Mouse (Mus musculus) heart, adult 11 months (tissue): ENCODE measurements at regions not wholly inside any gene's neighbourhood (a gene's known extent, or its start where the extent isn't known, plus 50 kb on each side); places are given as distances from the start of the nearest gene placed in this dataset.
"Not testable (repeated sequence)": the region's sequence is repeated elsewhere in the genome, so short reads cannot be mapped to it uniquely, and the experiment has no call there.

ENCODE experiments used
- DNase-seq: peaks from one replicate; pipeline ENCODE4 v3.0.0; 2022

GRCm38 (mm10) chr16:65629186-65629585 lies 66.7 kb upstream of the Chmp2b start:
- DNase-seq = peak; percentile 87

- no peak for DNase-seq
These were observed 69.2 kb upstream of the Chmp2b start for GRCm38 (mm10) chr16:65631680-65632079.

DNA sequence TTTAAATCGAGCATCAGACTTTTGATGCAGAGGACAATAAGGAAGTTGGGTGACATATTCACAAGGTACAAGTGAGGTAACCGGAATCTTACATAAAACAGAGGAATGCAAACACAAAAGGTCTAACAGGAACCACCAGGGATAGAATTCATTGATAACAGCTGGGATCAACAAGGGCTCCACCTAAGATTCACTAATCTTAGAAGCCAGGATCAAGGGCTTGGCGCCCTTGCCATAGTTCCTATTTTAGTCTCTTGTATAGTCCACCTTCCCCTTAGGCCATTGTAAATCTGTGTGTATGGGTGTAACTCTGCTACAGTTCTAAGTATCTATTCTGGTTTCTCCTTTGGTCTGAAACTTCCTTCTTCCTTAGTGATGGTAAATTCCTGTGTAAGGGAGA lies 84.2 kb upstream of the Chmp2b start:
- not testable (repeated sequence) for DNase-seq

GRCm38 (mm10) chr16:65649061-65649460 lies 86.5 kb upstream of the Chmp2b start:
- DNase-seq = no peak

- DNase-seq = no peak
These were observed 93.0 kb upstream of the Chmp2b start for GRCm38 (mm10) chr16:65655490-65655889.

DNA sequence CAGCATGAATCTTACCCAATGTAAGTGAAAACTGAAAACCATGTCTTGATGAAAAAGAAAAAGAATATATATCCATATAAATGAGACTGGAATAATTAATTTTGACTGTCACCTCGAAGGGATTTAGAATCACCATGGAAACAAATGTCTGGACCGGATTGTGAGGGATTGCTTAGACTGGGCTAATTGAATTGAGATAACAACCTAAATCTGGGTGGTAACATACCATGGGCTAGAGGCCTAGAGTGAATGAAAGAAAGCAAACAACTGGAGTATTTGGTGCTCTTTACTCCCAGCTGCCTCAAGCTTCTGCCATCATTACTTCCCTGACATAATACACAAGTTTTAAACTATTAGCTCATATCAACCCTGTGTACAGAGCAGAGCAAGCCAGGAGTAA lies 95.3 kb upstream of the Chmp2b start:
- DNase-seq = no peak

- peak; percentile 61 for DNase-seq
These were observed 102.3 kb upstream of the Chmp2b start for GRCm38 (mm10) chr16:65664787-65665186.

- no peak for DNase-seq
These were observed 109.6 kb upstream of the Chmp2b start for GRCm38 (mm10) chr16:65672116-65672515.

- DNase-seq = no peak
These were observed 120.6 kb upstream of the Chmp2b start for GRCm38 (mm10) chr16:65683089-65683488.

DNA sequence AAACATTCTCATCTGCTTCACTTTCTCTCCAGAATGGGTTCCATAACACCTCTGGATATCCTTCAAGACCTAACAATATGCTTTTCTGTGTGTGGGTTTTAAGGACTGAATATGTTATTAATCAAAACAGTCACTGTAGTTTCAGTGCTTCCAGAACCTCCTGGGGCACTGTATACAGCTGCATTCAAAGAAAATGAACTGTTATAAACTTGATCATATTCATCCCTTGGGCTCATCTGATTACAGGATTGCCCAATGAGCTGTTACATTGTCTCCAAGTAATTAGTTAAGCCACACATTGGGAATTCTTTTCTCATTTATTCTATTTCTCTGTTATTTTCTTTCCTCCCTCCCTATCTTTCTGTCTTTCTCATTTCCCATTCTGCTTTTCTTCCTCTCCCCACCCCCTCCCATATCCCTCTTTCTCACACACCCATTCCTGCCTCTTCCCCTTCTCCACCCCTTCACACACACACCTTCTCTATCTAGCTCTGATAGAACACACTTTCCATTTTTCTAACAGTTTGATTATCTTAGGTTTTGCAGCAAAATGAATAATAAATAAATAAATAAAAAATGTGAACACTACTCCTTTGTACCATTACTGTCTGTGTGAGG lies 121.3 kb upstream of the Chmp2b start:
- no peak for DNase-seq

DNA sequence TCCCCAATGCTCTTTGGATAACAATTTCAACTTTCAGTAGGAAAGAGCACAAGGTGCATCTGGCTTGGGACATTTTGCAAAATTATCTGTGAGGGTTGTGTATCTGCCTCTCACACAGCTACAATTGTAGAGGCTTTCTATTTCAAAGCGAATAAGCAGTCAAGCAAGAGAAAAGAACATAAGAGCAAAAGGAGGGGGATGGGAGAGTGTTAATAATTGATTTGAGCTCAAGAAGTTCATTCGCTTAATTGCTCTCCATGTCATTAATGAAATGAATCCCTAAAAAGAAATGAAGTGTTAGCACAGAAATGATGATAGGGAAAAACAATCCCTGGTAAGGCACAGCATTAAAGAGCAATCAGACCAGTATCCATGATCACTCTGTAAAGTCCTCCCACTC lies 121.4 kb upstream of the Vgll3 start:
- DNase-seq = peak; percentile 30

- no peak for DNase-seq
These were observed 99.4 kb upstream of the Vgll3 start for GRCm38 (mm10) chr16:65715631-65716030.

DNA sequence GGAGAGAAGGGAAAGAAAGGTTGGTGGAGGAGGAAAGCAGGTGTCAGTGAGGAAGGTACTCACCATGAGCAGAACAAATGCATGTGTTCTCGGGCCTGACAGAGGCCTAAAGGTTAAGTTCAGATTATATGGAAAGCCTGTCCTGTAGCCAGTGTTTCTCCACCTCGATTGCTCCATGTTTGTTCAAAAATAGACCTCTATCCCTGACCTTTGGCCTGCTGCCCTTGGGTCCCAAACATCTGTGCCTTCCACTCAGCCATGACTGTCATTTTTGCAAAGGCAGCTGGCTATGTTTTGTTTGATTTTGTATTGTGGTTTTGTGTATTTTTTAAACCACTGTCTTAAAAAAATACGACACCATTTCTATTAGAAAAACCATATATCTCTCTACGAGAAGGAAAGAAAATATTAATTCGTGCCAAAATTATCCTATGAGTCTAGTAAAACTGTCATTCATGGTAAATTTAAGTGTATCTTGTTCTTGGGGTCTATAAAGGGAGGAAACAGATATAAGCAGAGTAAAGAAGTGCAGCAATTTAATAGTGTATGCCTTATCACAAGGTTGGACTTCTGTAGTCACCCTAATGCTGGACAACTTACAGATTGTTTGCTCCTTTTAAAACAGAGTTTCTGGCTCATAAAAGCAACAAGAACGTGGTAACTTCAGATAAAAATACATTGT lies 96.1 kb upstream of the Vgll3 start:
- no peak for DNase-seq

GRCm38 (mm10) chr16:65720953-65721352 lies 94.1 kb upstream of the Vgll3 start:
- DNase-seq = no peak

DNA sequence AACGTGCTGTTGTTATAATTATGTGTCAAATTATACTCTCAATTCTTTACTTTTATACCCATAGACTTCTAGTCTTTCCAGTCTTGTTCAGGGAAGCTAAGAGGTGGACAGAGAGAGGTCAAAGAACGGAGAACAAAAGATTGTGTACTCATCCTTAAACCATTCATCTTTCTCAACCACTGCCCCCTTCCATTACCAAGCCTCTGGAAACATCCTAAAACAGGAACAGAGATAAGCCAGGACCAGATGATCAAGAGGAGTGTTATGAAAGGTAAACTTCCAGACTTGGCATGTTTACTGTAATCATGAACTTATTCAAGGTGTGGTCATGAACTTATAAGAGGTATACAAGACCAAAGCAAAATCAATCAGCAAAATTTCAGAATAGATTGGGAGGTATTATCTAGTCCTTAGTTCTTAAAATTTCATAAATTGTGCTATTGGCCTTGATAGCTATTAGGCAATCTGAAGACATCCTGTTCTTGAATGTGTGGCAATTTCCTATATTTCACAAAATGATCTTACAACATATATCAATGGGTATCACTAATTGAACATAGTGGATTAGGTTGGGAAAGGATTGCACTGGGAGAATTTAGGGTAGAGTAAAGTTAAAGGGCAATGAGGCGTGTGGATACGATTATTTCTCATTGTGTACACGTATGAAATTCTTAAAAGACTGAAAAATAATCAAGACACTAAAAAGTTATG lies 89.3 kb upstream of the Vgll3 start:
- no peak for DNase-seq

- no peak for DNase-seq
These were observed 88.8 kb upstream of the Vgll3 start for GRCm38 (mm10) chr16:65726289-65726688.

- no peak for DNase-seq
These were observed 85.7 kb upstream of the Vgll3 start for GRCm38 (mm10) chr16:65729322-65729721.

DNA sequence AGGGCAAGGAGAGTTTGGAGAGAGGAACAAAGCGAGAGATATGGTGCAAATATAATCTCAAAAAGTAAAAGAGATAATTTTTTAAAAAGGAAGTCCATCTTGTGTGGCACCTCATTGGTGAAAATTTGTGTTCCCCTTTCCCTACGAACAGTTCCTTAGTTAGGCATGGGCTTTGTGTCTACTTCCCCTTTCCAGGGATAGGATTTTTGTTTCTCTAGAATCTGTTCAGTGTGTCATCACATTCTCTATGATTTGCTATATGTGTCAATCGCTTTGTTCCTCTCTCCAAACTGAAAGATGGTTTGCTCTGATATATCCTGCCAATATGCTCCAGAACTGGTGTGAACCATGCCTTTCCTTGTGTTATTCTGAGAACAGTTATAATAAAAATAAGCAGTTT lies 75.4 kb upstream of the Vgll3 start:
- DNase-seq = no peak

DNA sequence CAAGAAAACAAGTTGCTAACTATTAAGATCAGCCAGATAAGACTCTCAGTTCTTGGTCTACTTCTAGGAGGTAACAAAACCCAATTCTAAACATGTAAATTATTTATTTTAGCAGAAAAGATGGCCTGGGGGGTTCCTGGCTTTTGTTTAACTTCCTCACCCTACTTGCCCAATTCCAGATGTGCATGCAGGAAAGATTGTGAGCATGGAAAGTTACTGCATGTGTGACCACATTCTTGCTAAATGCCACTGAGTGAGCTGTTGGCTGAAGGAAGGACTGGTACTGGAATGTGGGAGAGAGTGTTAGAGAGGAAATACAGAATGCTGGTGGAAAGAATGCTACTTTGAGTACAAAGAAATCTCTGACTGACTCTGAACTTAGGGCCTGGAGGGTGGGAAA lies 72.1 kb upstream of the Vgll3 start:
- DNase-seq = no peak

DNA sequence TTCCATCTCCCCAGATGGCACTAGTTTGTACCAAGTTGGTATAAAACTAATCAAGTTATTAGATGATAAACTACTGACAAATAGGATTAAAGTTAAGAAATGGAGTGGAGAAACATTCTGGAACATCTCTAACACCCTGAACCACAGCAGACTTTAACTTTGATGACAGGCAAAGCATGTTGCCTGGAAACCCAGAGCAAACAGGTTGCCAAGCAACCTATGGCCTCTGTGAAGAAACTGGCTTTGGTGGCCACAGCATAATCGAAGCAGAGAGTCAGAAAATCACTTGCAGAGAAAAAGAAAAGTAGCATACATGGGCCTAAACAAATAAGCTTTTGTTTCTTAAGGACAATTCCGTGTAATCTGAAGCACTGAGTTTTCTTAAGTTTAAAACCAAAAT lies 59.4 kb upstream of the Vgll3 start:
- no peak for DNase-seq
